Mouse (Mus musculus) cerebellum, adult 2 months (tissue): ENCODE results near the gene Rps2.

ENCODE experiments used
- CTCF ChIP-seq: fragments of 200-500 bp; IDR thresholded peaks from 2 replicates; pipeline ENCODE4 v1.5.1; 2011; ENCODE audit warnings: low read depth, mild to moderate bottlenecking, control low read depth, low read length, moderate library complexity, borderline replicate concordance; ENCODE audit not compliant: insufficient read depth
- POLR2A ChIP-seq: fragments of 200-500 bp; IDR thresholded peaks from 2 replicates; pipeline ENCODE4 v1.6.1; 2011; ENCODE audit warnings: low read length, control low read depth, borderline replicate concordance; ENCODE audit not compliant: insufficient read depth

DNA sequence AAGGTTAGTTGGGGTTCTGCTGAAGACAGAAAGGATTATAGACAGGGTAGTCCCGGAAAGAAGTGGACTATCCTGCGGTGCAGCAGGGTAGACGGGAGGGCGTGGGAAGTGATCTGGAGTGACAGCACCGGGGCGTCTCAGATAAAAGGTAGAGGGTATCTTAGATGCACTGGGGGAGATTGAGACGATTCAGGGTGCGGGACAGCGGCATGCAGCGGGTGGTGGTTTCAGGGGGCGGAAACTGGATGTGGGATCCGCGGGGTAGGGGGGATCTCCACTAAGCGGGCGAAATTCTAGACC, 5.9 kb downstream of the Rps2 start:
- TF ChIP-seq CTCF (no peak), POLR2A (no peak)
